Mouse (Mus musculus) heart, embryonic 15.5 days (tissue): ENCODE measurements around the gene Arhgap17. TPM values are rescaled to one million over a fixed set of nuclear protein-coding genes. Genes with fewer than 3 reads are reported as not detected.

Experiments
- ATAC-seq: fragments of 200-750 bp; cut with Nextera tagmentation; replicated peaks from 2 replicates; pipeline ENCODE4 v1.8.0; 2017; ENCODE audit warnings: low read depth, moderate TSS enrichment; ENCODE audit not compliant: insufficient number of reproducible peaks, insufficient read depth, low FRiP score
- H3K27ac ChIP-seq: fragments of 300-500 bp; sonication (generic); 2 replicates; pipeline ENCODE4 v1.5.1; 2015; ENCODE audit warnings: mild to moderate bottlenecking, inconsistent platforms
- H3K27me3 ChIP-seq: fragments of 300-500 bp; sonication (generic); 2 replicates; pipeline ENCODE4 v1.6.1; 2015; ENCODE audit warnings: inconsistent platforms
- H3K36me3 ChIP-seq: fragments of 300-500 bp; sonication (generic); 2 replicates; pipeline ENCODE4 v1.6.1; 2015; ENCODE audit warnings: mild to moderate bottlenecking, inconsistent platforms
- H3K4me1 ChIP-seq: fragments of 300-500 bp; sonication (generic); replicated peaks from 2 replicates; pipeline ENCODE4 v1.6.1; 2015; ENCODE audit warnings: inconsistent platforms
- H3K4me2 ChIP-seq: fragments of 300-500 bp; sonication (generic); 2 replicates; pipeline ENCODE4 v1.6.1; 2015; ENCODE audit warnings: inconsistent platforms, mild to moderate bottlenecking, moderate library complexity
- H3K4me3 ChIP-seq: fragments of 300-500 bp; sonication (generic); 2 replicates; pipeline ENCODE4 v1.5.1; 2015; ENCODE audit warnings: mild to moderate bottlenecking, inconsistent platforms
- H3K9ac ChIP-seq: fragments of 300-500 bp; sonication (generic); 2 replicates; pipeline ENCODE4 v1.6.1; 2015; ENCODE audit warnings: mild to moderate bottlenecking, inconsistent platforms
- H3K9me3 ChIP-seq: fragments of 300-500 bp; sonication (generic); replicated peaks from 2 replicates; pipeline ENCODE4 v1.6.1; 2016; ENCODE audit warnings: inconsistent platforms
- WGBS: fragments of 180-500 bp; shearing (Covaris S2); methylation state at CpG from one replicate; pipeline ENCODE4 v1.1.7; 2015; ENCODE audit warnings: mixed read lengths; 5-methylcytosine and 5-hydroxymethylcytosine counted together
- polyA plus RNA-seq: library from polyadenylated mRNA; unstranded; fragments of >200 nt; fragmentation: Nextera tagmentation; extraction: Ambion mirVana; gene quantifications from 2 replicates; pipeline ENCODE4 v1.2.1, GENCODE M21; 2015

Gene Arhgap17
- polyA plus RNA-seq, 1 experiment from 2014 or later, result 11.6 TPM

DNA sequence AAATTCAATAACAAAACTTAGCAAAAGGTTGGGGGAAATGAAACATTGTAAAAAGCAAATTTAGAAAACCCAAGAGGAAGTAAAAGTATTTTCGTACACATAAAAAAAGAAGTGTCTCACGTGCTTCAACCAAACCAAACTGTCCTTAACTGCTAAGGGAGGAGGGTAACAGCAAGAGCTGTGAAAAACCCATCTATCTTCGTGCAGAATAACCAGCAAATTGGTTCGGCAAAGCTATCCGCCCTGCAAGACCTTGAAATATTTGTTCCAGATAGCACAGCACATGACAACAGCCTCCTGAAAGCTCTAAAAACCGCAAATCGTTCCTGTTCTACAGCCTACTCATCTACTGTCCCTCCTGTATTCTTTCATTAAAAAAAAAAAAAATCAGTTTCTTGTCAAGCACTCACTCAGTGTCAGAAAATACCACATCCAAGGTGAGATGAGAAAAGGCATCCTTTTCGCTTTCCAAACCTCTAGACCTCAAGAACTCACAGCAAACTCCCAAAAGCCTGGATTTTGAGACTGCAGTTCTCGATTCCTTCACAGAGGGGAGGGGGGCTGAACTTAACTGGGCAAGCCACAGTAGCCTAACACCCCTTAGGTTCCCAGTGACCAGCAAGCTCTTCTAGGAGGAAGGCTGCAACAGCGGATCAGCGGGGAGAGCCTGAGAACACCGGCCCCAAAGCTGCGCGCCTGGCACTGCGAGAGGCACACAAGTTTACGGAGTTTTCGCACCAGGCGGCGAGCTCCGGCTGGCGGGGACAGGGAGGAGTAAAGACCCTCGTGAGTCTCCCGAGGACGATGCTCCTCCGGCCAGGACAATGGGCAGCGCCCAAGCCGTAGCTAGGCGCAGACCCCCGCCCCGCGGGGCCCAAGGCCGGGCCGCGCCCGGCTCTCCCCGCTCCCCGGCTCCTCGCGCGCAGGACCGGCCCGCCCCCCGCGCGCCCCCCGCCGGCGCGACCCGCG lies 653 bp downstream of the Arhgap17 start:
- Histone ChIP-seq H3K9me3 (no peaks in the 10 kb centered on the region), H3K27ac (peak overlapping the region; percentile 88), H3K4me1 (peaks cover 44% of the 10 kb centered on the region), H3K27me3 (no peaks in the 10 kb centered on the region), H3K4me2 (peak overlapping the region; percentile 87), H3K4me3 (peak overlapping the region; percentile 92), H3K9ac (peak overlapping the region; percentile 92), H3K36me3 (no peaks in the 10 kb centered on the region)
- ATAC-seq, result peak; percentile 67
- 1% methylated on average over 47 of the region's 51 CpGs for WGBS

GRCm38 (mm10) chr7:123368187-123368586 lies 1.5 kb downstream of the Arhgap17 start:
- H3K4me1 ChIP-seq, result peaks cover 44% of the 10 kb centered on the region
- H3K4me2 ChIP-seq, result peak overlapping the region; percentile 87
- no peak overlapping the region for H3K27ac ChIP-seq
- ATAC-seq, result no peak
- H3K4me3 ChIP-seq, result peak overlapping the region; percentile 92
- H3K36me3 ChIP-seq, result no peaks in the 10 kb centered on the region
- H3K9me3 ChIP-seq, result no peaks in the 10 kb centered on the region
- no peak overlapping the region for H3K9ac ChIP-seq
- no peaks in the 10 kb centered on the region for H3K27me3 ChIP-seq
- 71% methylated on average over 2 of the region's 2 CpGs for WGBS

- no peaks in the 10 kb centered on the region for H3K27me3 ChIP-seq
- H3K4me2 ChIP-seq, result peak overlapping the region; percentile 87; the same call in 1 of the 2 replicates
- H3K9me3 ChIP-seq, result no peaks in the 10 kb centered on the region
- WGBS, result 68% methylated on average over 16 of the region's 16 CpGs
- no peaks in the 10 kb centered on the region for H3K36me3 ChIP-seq
- peaks cover 44% of the 10 kb centered on the region for H3K4me1 ChIP-seq
- H3K27ac ChIP-seq, result no peak overlapping the region
- ATAC-seq, result no peak
- no peak overlapping the region; the same call in 1 of the 2 replicates for H3K4me3 ChIP-seq
- H3K9ac ChIP-seq, result no peak overlapping the region
These were observed 2.2 kb downstream of the Arhgap17 start for GRCm38 (mm10) chr7:123367218-123368150.

DNA sequence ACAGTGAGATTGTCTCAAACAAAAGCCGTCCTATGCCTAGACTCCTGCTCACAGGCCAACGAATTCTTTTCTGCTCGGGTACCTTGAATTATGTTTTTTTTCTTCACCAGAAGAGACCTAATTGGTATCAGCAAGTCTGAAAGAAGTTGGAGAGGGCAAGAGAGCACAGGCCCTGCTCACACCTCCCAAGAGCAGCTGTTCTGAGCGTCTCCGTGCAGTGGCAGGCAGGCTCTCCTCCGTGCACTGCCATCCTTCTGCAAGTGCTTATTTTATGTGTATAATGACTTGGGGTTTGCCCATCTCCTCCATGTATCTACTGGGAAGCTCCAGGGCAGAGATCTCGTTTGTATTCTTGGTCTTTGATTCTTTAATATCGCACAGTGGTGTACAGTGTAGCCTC lies 2.9 kb downstream of the Arhgap17 start:
- Histone ChIP-seq H3K27ac (no peak overlapping the region), H3K4me3 (no peak overlapping the region), H3K4me1 (peaks cover 44% of the 10 kb centered on the region), H3K9ac (no peak overlapping the region), H3K4me2 (no peak overlapping the region), H3K36me3 (no peaks in the 10 kb centered on the region), H3K9me3 (no peaks in the 10 kb centered on the region), H3K27me3 (no peaks in the 10 kb centered on the region)
- WGBS, result 74% methylated on average over 8 of the region's 8 CpGs
- no peak for ATAC-seq

DNA sequence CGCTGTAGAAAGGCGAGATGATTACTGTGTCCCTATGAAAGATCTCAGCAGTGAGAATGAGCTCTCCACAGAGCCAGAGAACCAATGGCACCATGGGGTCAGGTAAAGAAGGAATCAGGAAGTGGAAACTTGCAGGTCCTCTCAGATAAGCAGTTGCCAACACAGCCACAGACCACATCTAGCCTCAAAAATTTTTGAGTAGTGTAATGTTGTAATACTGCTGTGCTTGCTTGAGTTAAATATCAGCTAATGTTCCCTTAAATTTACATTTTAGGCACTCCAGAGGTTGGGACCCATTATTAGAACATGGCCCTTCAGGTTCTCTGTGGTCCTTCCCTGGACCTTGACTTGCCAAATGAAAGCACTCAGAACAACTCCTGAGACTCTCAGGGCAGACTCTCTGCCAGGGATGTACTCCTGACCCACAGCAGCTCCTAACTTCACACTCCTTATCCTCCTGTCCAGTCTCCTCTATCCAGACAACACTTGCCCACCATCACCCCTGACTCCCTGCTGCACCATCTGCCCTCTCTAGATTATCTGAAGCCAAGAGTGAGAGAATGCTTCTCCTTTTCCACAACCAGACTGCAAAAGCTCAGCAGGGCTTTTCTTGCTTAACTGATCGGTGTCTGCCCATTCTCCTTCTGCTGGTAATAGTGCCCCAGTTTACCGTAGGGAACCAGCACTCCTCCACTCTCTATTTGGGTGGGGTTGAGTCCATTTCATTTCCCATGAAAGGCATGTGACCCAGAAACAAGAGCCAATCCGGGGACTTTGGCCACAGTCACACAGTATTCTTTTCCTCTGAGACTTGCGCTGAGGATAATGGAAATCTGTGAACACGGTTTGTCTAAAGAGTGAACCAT lies 3.6 kb downstream of the Arhgap17 start:
- no peak for ATAC-seq
- no peaks in the 10 kb centered on the region for H3K36me3 ChIP-seq
- no peak overlapping the region for H3K27ac ChIP-seq
- H3K4me3 ChIP-seq, result no peak overlapping the region
- no peaks in the 10 kb centered on the region for H3K9me3 ChIP-seq
- 72% methylated on average over 7 of the region's 7 CpGs for WGBS
- no peak overlapping the region for H3K4me2 ChIP-seq
- H3K27me3 ChIP-seq, result no peaks in the 10 kb centered on the region
- H3K9ac ChIP-seq, result no peak overlapping the region
- peaks cover 44% of the 10 kb centered on the region for H3K4me1 ChIP-seq

- Histone ChIP-seq H3K27ac (no peak overlapping the region), H3K9ac (no peak overlapping the region), H3K36me3 (no peaks in the 10 kb centered on the region), H3K27me3 (no peaks in the 10 kb centered on the region), H3K4me3 (no peak overlapping the region), H3K4me1 (peaks cover 43% of the 10 kb centered on the region), H3K4me2 (no peak overlapping the region), H3K9me3 (no peaks in the 10 kb centered on the region)
- WGBS, result 92% methylated on average over 8 of the region's 8 CpGs
- no peak for ATAC-seq
These were observed 5.7 kb downstream of the Arhgap17 start for GRCm38 (mm10) chr7:123363971-123364370.

GRCm38 (mm10) chr7:123362806-123363205 lies 6.9 kb downstream of the Arhgap17 start:
- Histone ChIP-seq H3K27ac (no peak overlapping the region), H3K27me3 (no peaks in the 10 kb centered on the region), H3K4me1 (peaks cover 32% of the 10 kb centered on the region), H3K4me3 (no peak overlapping the region), H3K9ac (no peak overlapping the region), H3K9me3 (no peaks in the 10 kb centered on the region), H3K4me2 (no peak overlapping the region), H3K36me3 (no peaks in the 10 kb centered on the region)
- ATAC-seq, result no peak
- WGBS, result 81% methylated on average over 3 of the region's 3 CpGs

- Histone ChIP-seq H3K9me3 (no peaks in the 10 kb centered on the region), H3K4me2 (no peak overlapping the region), H3K27me3 (no peaks in the 10 kb centered on the region), H3K9ac (no peak overlapping the region), H3K27ac (no peak overlapping the region), H3K4me1 (peaks cover 19% of the 10 kb centered on the region), H3K4me3 (no peak overlapping the region), H3K36me3 (no peaks in the 10 kb centered on the region)
- 84% methylated on average over 7 of the region's 7 CpGs for WGBS
- ATAC-seq, result no peak
These were observed 8.3 kb downstream of the Arhgap17 start for GRCm38 (mm10) chr7:123361229-123361980.

DNA sequence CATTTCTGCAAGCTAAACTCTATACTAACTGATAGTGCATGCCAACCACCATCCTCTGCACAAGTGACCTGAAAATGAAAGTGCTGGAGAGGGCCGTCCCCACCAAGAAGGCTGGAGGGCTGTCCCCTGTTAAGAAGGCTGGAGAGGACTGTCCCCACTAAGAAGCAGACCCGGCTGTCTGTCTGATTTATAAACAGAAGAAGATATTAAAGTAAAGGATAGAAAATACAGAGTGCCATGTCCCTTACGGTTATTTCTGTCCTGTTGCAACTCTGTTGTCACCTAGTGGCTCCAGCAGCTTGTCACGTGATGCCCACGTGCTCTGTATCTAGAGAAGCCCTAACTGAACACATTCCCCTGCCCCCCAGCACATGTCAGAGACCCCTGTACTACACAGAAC lies 9.5 kb downstream of the Arhgap17 start:
- Histone ChIP-seq H3K27ac (no peak overlapping the region), H3K4me3 (no peak overlapping the region), H3K4me2 (peak overlapping the region; percentile 34), H3K9ac (no peak overlapping the region), H3K9me3 (no peaks in the 10 kb centered on the region), H3K36me3 (no peaks in the 10 kb centered on the region), H3K27me3 (no peaks in the 10 kb centered on the region), H3K4me1 (peaks cover 13% of the 10 kb centered on the region)
- no peak for ATAC-seq
- 53% methylated on average over 5 of the region's 5 CpGs for WGBS

DNA sequence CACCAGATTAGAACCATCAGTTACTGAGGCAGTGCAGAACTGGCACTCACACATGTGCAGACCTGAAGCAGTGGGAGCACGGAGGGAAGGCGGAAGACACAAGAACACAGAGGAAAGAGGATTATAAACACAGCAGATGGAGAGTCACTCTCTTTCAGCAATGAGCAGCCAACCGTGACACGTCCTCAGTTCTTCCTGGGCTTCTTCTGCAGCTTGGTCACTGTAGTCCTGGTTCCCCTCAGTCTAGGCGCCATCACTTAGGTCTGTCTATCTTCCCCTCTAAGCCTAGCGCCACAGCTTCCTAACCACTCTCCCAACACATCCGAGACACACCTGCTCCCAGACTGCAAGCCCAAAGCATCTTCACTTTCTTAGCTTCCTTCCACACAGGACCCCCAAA lies 10.6 kb downstream of the Arhgap17 start:
- 81% methylated on average over 7 of the region's 7 CpGs for WGBS
- no peak overlapping the region for H3K4me2 ChIP-seq
- no peak overlapping the region for H3K9ac ChIP-seq
- no peak overlapping the region for H3K27ac ChIP-seq
- no peaks in the 10 kb centered on the region for H3K27me3 ChIP-seq
- H3K4me1 ChIP-seq, result peaks cover 12% of the 10 kb centered on the region
- no peaks in the 10 kb centered on the region for H3K36me3 ChIP-seq
- no peaks in the 10 kb centered on the region for H3K9me3 ChIP-seq
- no peak overlapping the region for H3K4me3 ChIP-seq
- ATAC-seq, result no peak
